Mouse (Mus musculus) embryonic facial prominence, embryonic 12.5 days (tissue): Measurements from ENCODE around the gene Fstl5. TPM values are rescaled to one million over a fixed set of nuclear protein-coding genes. Genes with fewer than 3 reads are reported as not detected.

Experiments
- ATAC-seq: fragments of 200-750 bp; cut with Nextera tagmentation; 2 replicates; pipeline ENCODE4 v1.8.0; 2017; ENCODE audit not compliant: insufficient number of reproducible peaks, insufficient read depth, low FRiP score, low TSS enrichment
- H3K27ac ChIP-seq: fragments of 300-500 bp; sonication (generic); 2 replicates; pipeline ENCODE4 v1.5.1; 2016; ENCODE audit warnings: mild to moderate bottlenecking
- H3K27me3 ChIP-seq: fragments of 300-500 bp; sonication (generic); 2 replicates; pipeline ENCODE4 v1.6.1; 2016; ENCODE audit warnings: mild to moderate bottlenecking, moderate library complexity
- H3K36me3 ChIP-seq: fragments of 300-500 bp; sonication (generic); 2 replicates; pipeline ENCODE4 v1.6.1; 2016; ENCODE audit warnings: mild to moderate bottlenecking
- H3K4me1 ChIP-seq: fragments of 300-500 bp; sonication (generic); 2 replicates; pipeline ENCODE4 v1.6.1; 2016
- H3K4me2 ChIP-seq: fragments of 300-500 bp; sonication (generic); replicated peaks from 2 replicates; pipeline ENCODE4 v1.6.1; 2016; ENCODE audit warnings: mild to moderate bottlenecking, moderate library complexity
- H3K4me3 ChIP-seq: fragments of 300-500 bp; sonication (generic); 2 replicates; pipeline ENCODE4 v1.5.1; 2016; ENCODE audit warnings: mild to moderate bottlenecking
- H3K9ac ChIP-seq: fragments of 300-500 bp; sonication (generic); 2 replicates; pipeline ENCODE4 v1.6.1; 2016; ENCODE audit warnings: mild to moderate bottlenecking, moderate library complexity
- H3K9me3 ChIP-seq: fragments of 300-500 bp; sonication (generic); 2 replicates; pipeline ENCODE4 v1.6.1; 2016; ENCODE audit warnings: mild to moderate bottlenecking, moderate library complexity
- WGBS: fragments of 180-500 bp; shearing (Covaris S2); methylation state at CpG from one replicate; pipeline ENCODE4 v1.1.7; 2016; 5-methylcytosine and 5-hydroxymethylcytosine counted together
- polyA plus RNA-seq: library from polyadenylated mRNA; unstranded; fragments of >200 nt; fragmentation: Nextera tagmentation; extraction: Ambion mirVana; gene quantifications from 2 replicates; pipeline ENCODE4 v1.2.1, GENCODE M21; 2016

Fstl5 gene
- 3.8 and 6.1 TPM in 2 replicates for polyA plus RNA-seq

- peak within 1 kb of the TSS; percentile 39 for H3K4me3 ChIP-seq
- peak; percentile 84 for ATAC-seq
- 1% methylated on average over 28 of the region's 28 CpGs for WGBS
- H3K4me2 ChIP-seq = peak within 1 kb of the TSS; percentile 58
- H3K9ac ChIP-seq = peak within 1 kb of the TSS; percentile 7; the same call in 1 of the 2 replicates
- H3K27me3 ChIP-seq = no peaks in the 10 kb centered on the region
- H3K36me3 ChIP-seq = no peaks in the 10 kb centered on the region
- H3K4me1 ChIP-seq = no peaks in the 10 kb centered on the region; the same call in 1 of the 2 replicates
- H3K9me3 ChIP-seq = no peaks in the 10 kb centered on the region
- no peak within 1 kb of the TSS for H3K27ac ChIP-seq
These were observed at the start of gene Fstl5 for GRCm38 (mm10) chr3:76074060-76074707. Fstl5 (plus strand) TSS chr3:76074270.

GRCm38 (mm10) chr3:76025523-76025922, 48.5 kb upstream of the Fstl5 start:
- no peak overlapping the region for H3K4me2 ChIP-seq
- no peaks in the 10 kb centered on the region for H3K36me3 ChIP-seq
- no peak overlapping the region for H3K4me3 ChIP-seq
- ATAC-seq = no peak
- no peaks in the 10 kb centered on the region for H3K9me3 ChIP-seq
- H3K27me3 ChIP-seq = no peaks in the 10 kb centered on the region
- H3K4me1 ChIP-seq = no peaks in the 10 kb centered on the region
- no peak overlapping the region for H3K9ac ChIP-seq
- no peak overlapping the region for H3K27ac ChIP-seq

- no peaks in the 10 kb centered on the region for H3K27me3 ChIP-seq
- H3K36me3 ChIP-seq = no peaks in the 10 kb centered on the region
- H3K27ac ChIP-seq = no peak overlapping the region
- no peak overlapping the region for H3K4me2 ChIP-seq
- 89% methylated on average over 3 of the region's 3 CpGs for WGBS
- H3K4me3 ChIP-seq = no peak overlapping the region
- H3K9ac ChIP-seq = no peak overlapping the region
- no peaks in the 10 kb centered on the region for H3K4me1 ChIP-seq
- no peaks in the 10 kb centered on the region for H3K9me3 ChIP-seq
- ATAC-seq = no peak
These were observed 22.9 kb upstream of the Fstl5 start for GRCm38 (mm10) chr3:76051124-76051523.

GRCm38 (mm10) chr3:76061996-76062395, 12.1 kb upstream of the Fstl5 start:
- Histone ChIP-seq H3K9me3 (no peaks in the 10 kb centered on the region), H3K27me3 (no peaks in the 10 kb centered on the region), H3K4me3 (no peak overlapping the region), H3K27ac (no peak overlapping the region), H3K4me2 (no peak overlapping the region), H3K9ac (no peak overlapping the region), H3K4me1 (no peaks in the 10 kb centered on the region), H3K36me3 (no peaks in the 10 kb centered on the region)
- ATAC-seq = no peak
- WGBS = 86% methylated on average over 1 of the region's 1 CpGs

GRCm38 (mm10) chr3:76067920-76068319, 6.2 kb upstream of the Fstl5 start:
- Histone ChIP-seq H3K4me2 (no peak overlapping the region), H3K4me1 (no peaks in the 10 kb centered on the region), H3K36me3 (no peaks in the 10 kb centered on the region), H3K9ac (no peak overlapping the region), H3K9me3 (no peaks in the 10 kb centered on the region), H3K27me3 (no peaks in the 10 kb centered on the region), H3K4me3 (no peak overlapping the region), H3K27ac (no peak overlapping the region)
- ATAC-seq = no peak
- 5% methylated on average over 3 of the region's 3 CpGs for WGBS

GRCm38 (mm10) chr3:76072826-76073225, 1.2 kb upstream of the Fstl5 start:
- ATAC-seq = no peak

GRCm38 (mm10) chr3:76140445-76140844, 66.4 kb downstream of the Fstl5 start:
- Histone ChIP-seq H3K4me3 (no peak overlapping the region), H3K4me1 (no peaks in the 10 kb centered on the region), H3K4me2 (no peak overlapping the region), H3K9me3 (no peaks in the 10 kb centered on the region), H3K9ac (no peak overlapping the region), H3K36me3 (no peaks in the 10 kb centered on the region), H3K27me3 (no peaks in the 10 kb centered on the region), H3K27ac (no peak overlapping the region)
- no peak for ATAC-seq
- 81% methylated on average over 1 of the region's 1 CpGs for WGBS

More at GRCm38 (mm10) chr3:76072826-76073225, 1.2 kb upstream of the Fstl5 start:
- Histone ChIP-seq H3K27me3 (no peaks in the 10 kb centered on the region), H3K4me3 (no peak overlapping the region), H3K9me3 (no peaks in the 10 kb centered on the region), H3K4me1 (no peaks in the 10 kb centered on the region; the same call in 1 of the 2 replicates), H3K4me2 (no peak overlapping the region), H3K36me3 (no peaks in the 10 kb centered on the region), H3K27ac (no peak overlapping the region), H3K9ac (no peak overlapping the region)
- WGBS = 73% methylated on average over 7 of the region's 7 CpGs

- Histone ChIP-seq H3K36me3 (no peaks in the 10 kb centered on the region), H3K4me3 (no peak overlapping the region), H3K9ac (no peak overlapping the region), H3K4me2 (no peak overlapping the region), H3K4me1 (no peaks in the 10 kb centered on the region), H3K9me3 (no peaks in the 10 kb centered on the region), H3K27ac (no peak overlapping the region), H3K27me3 (no peaks in the 10 kb centered on the region)
- WGBS = 91% methylated on average over 11 of the region's 11 CpGs
- no peak for ATAC-seq
These were observed 73.8 kb downstream of the Fstl5 start for GRCm38 (mm10) chr3:76147846-76148245.

- no peak overlapping the region for H3K27ac ChIP-seq
- no peaks in the 10 kb centered on the region for H3K27me3 ChIP-seq
- no peaks in the 10 kb centered on the region for H3K4me1 ChIP-seq
- H3K4me3 ChIP-seq = no peak overlapping the region
- WGBS = 85% methylated on average over 2 of the region's 2 CpGs
- no peaks in the 10 kb centered on the region for H3K9me3 ChIP-seq
- no peak overlapping the region for H3K9ac ChIP-seq
- H3K4me2 ChIP-seq = no peak overlapping the region
- no peaks in the 10 kb centered on the region for H3K36me3 ChIP-seq
- no peak for ATAC-seq
These were observed 164.8 kb downstream of the Fstl5 start for GRCm38 (mm10) chr3:76238834-76239233.

- WGBS = 85% methylated on average over 1 of the region's 1 CpGs
These were observed 177.3 kb downstream of the Fstl5 start for GRCm38 (mm10) chr3:76251385-76251784.

GRCm38 (mm10) chr3:76292993-76293392, 218.9 kb downstream of the Fstl5 start:
- Histone ChIP-seq H3K36me3 (no peaks in the 10 kb centered on the region), H3K4me3 (no peak overlapping the region), H3K9ac (no peak overlapping the region), H3K9me3 (no peaks in the 10 kb centered on the region), H3K27me3 (no peaks in the 10 kb centered on the region), H3K4me1 (no peaks in the 10 kb centered on the region), H3K27ac (no peak overlapping the region), H3K4me2 (no peak overlapping the region)
- 84% methylated on average over 1 of the region's 1 CpGs for WGBS
- ATAC-seq = no peak

More at GRCm38 (mm10) chr3:76251385-76251784, 177.3 kb downstream of the Fstl5 start:
- no peak overlapping the region for H3K27ac ChIP-seq
- H3K9ac ChIP-seq = no peak overlapping the region
- no peaks in the 10 kb centered on the region for H3K27me3 ChIP-seq
- no peak overlapping the region for H3K4me2 ChIP-seq
- H3K4me3 ChIP-seq = no peak overlapping the region
- H3K4me1 ChIP-seq = no peaks in the 10 kb centered on the region
- H3K36me3 ChIP-seq = no peaks in the 10 kb centered on the region
- no peak for ATAC-seq
- no peaks in the 10 kb centered on the region for H3K9me3 ChIP-seq

- no peak for ATAC-seq
- no peak overlapping the region for H3K9ac ChIP-seq
- no peak overlapping the region for H3K4me3 ChIP-seq
- H3K4me1 ChIP-seq = no peaks in the 10 kb centered on the region
- no peak overlapping the region for H3K27ac ChIP-seq
- H3K27me3 ChIP-seq = no peaks in the 10 kb centered on the region
- H3K36me3 ChIP-seq = no peaks in the 10 kb centered on the region
- 31% methylated on average over 1 of the region's 1 CpGs for WGBS
- no peaks in the 10 kb centered on the region for H3K9me3 ChIP-seq
- H3K4me2 ChIP-seq = no peak overlapping the region
These were observed 220.3 kb downstream of the Fstl5 start for GRCm38 (mm10) chr3:76294394-76294793.
